Mouse (Mus musculus) G1E (cell line): Measurements from ENCODE around the gene Ckap5. TPM values are rescaled to one million over a fixed set of nuclear protein-coding genes. Genes with fewer than 3 reads are reported as not detected.

Experiments used
- ATAC-seq: 2 replicates; pipeline ENCODE4 v1.8.0; 2016; ENCODE audit warnings: mild to moderate bottlenecking; ENCODE audit not compliant: insufficient number of reproducible peaks, poor library complexity, low FRiP score, severe bottlenecking; ENCODE audit errors: extremely low read depth
- DNase-seq: peaks from one replicate; pipeline ENCODE4 v3.0.0; 2012; ENCODE audit warnings: low spot score
- H3K27me3 ChIP-seq: 2 replicates; pipeline ENCODE4 v1.6.1; 2012; ENCODE audit warnings: mild to moderate bottlenecking, low read length, inconsistent platforms; ENCODE audit not compliant: insufficient read depth
- H3K36me3 ChIP-seq: replicated peaks from 2 replicates; pipeline ENCODE3; 2012; ENCODE audit warnings: mild to moderate bottlenecking, inconsistent platforms
- H3K4me1 ChIP-seq: 2 replicates; pipeline ENCODE4 v1.6.1; 2012; ENCODE audit warnings: low read depth, low read length, inconsistent platforms, mixed read lengths; ENCODE audit not compliant: insufficient read depth
- H3K4me3 ChIP-seq: 2 replicates; pipeline ENCODE4 v1.5.1; 2012; ENCODE audit warnings: low read depth, mild to moderate bottlenecking, inconsistent platforms, low read length, moderate library complexity, mixed read lengths
- H3K9me3 ChIP-seq: replicated peaks from 2 replicates; pipeline ENCODE4 v1.6.1; 2012; ENCODE audit warnings: inconsistent platforms
- CTCF ChIP-seq: IDR thresholded peaks from 2 replicates; pipeline ENCODE4 v1.5.1; 2012; ENCODE audit warnings: low read depth, low read length, inconsistent platforms, mixed read lengths
- GATA1 ChIP-seq: IDR thresholded peaks from 2 replicates; pipeline ENCODE4 v1.6.1; 2012; ENCODE audit warnings: borderline replicate concordance, low read length, inconsistent platforms, mixed read lengths
- GATA2 ChIP-seq: IDR thresholded peaks from 2 replicates; pipeline ENCODE4 v1.6.1; 2012; ENCODE audit warnings: low read depth, low read length, inconsistent platforms, borderline replicate concordance
- POLR2AphosphoS5 ChIP-seq: IDR thresholded peaks from 2 replicates; pipeline ENCODE4 v1.6.1; 2012; ENCODE audit warnings: low read depth, low read length, inconsistent platforms; ENCODE audit not compliant: insufficient replicate concordance
- TAL1 ChIP-seq: conservative IDR thresholded peaks from 2 replicates; pipeline ENCODE4 v1.6.1; 2012; ENCODE audit warnings: low read depth, low read length, inconsistent platforms, mixed read lengths
- polyA plus RNA-seq: library from polyadenylated mRNA; stranded (reverse); fragments of >175 nt; gene quantifications from 2 replicates; pipeline ENCODE4 v1.2.3, GENCODE M21; 2012
- total RNA-seq, 2 experiments: library from RNA; stranded (forward) in 1 of 2; stranded (reverse) in 1 of 2; fragments of 200-1000 nt in 1 of 2; fragments of >200 nt in 1 of 2; fragmentation: Nextera tagmentation in 1 of 2; gene quantifications; 2 replicates each; pipeline ENCODE4 v1.2.3; 2014 to 2017

The Ckap5 gene
- total and polyA plus RNA-seq, 3 experiments: 3.8 to 153 (median 97.6) TPM

DNA sequence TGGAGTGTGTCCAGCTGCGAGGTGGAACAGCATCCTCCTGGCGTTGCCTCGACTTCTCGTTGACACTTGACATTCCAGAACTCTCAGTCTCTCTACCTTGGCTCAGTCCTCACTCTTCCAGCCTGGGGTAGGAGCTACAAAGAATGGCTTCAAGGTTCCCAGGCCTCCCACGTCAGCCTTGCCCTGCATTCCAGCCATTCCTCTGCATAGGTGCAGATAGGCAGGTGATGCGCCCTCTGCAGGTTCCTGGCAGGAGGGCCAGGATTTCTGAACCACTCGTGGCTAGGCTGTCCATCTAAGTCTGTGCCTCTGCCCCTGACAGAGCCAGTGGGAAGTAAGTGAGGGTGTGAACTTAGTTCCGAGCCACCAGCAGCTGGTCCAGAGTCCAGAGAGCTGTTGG lies 130.2 kb downstream of the Ckap5 start:
- no peak for TF ChIP-seq GATA1
- 0 out of 2 replicates have a peak, but pooled peaks have one; percentile 8 for TF ChIP-seq CTCF
- Histone ChIP-seq H3K4me3 (no peak overlapping the region), H3K9me3 (no peaks in the 10 kb centered on the region), H3K36me3 (peaks cover 98% of the 10 kb centered on the region), H3K27me3 (no peaks in the 10 kb centered on the region), H3K4me1 (peaks cover 14% of the 10 kb centered on the region)
- ATAC-seq: no peak
- no peak for DNase-seq

DNA sequence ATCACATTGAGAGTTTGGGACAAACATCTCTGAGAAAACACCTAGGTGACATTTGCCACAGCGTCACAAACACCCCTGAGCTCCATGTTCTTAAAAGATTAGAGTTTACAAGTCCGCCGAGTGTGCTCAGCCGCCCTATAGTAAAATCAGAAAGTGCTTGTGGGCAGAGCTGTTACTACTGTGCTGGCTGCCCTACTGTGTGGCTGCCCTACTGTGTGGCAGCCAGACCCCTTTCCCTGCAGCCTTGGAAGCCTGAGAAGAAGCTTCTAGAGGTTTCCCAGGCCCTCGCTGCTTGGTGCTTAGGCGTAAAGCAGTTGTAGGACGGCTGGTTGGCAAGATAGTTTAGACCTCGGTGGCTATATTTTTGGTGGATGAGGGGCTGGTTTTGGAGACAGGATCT lies 133.1 kb downstream of the Ckap5 start:
- H3K27me3 ChIP-seq: no peaks in the 10 kb centered on the region
- DNase-seq (no peak), ATAC-seq (no peak)
- H3K9me3 ChIP-seq: no peaks in the 10 kb centered on the region
- peaks cover 97% of the 10 kb centered on the region for H3K36me3 ChIP-seq
- peaks cover 3% of the 10 kb centered on the region; the same call in 1 of the 2 replicates for H3K4me1 ChIP-seq
- no peak overlapping the region for H3K4me3 ChIP-seq
- TF ChIP-seq CTCF (no peak), GATA1 (no peak), POLR2AphosphoS5 (no peak), GATA2 (no peak), TAL1 (no peak)

DNA sequence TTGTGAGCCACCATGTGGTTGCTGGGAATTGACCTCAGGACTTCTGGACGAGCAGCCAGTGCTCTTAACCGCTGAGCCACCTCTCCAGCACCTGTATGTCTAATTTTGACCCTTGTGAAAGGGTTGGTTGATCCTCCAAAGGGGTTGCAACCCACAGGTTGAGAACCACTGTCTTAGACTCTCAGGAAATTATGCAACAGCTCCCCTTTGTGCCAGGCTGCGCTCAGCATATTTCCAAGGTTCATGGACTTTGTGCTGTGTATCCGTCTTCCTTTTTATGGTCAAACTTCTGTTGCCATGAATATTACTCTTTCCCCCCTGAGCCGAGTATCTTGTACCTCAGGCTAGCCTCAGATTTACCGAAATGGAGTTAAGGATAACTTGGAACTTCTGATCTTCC lies 134.4 kb downstream of the Ckap5 start:
- no peak for DNase-seq
- ATAC-seq: no peak
- Histone ChIP-seq H3K9me3 (no peaks in the 10 kb centered on the region), H3K4me3 (no peak overlapping the region), H3K36me3 (peaks cover 92% of the 10 kb centered on the region), H3K27me3 (no peaks in the 10 kb centered on the region), H3K4me1 (peaks cover 3% of the 10 kb centered on the region; the same call in 1 of the 2 replicates)
- TF ChIP-seq POLR2AphosphoS5 (no peak), GATA2 (no peak), TAL1 (no peak), GATA1 (no peak), CTCF (no peak)

DNA sequence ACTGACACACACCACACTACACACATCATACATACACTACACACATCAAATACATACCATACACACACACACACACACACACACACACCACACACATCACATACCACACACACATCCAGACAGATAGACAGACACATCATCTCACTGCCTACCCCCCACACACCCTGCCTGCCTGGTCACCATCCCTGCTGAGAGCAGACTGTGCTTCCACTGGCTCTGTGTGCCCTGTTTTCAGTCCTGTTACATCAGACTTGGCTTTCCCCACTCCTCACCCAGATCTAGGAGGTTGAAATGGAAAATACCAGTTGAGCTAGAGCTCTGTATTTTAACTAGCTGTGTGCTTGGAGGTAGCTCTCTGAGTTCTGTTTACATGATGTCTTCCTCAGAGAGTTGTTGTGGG lies 138.2 kb downstream of the Ckap5 start:
- no peak overlapping the region for H3K4me3 ChIP-seq
- DNase-seq (no peak), ATAC-seq (no peak)
- H3K4me1 ChIP-seq: no peaks in the 10 kb centered on the region
- TF ChIP-seq TAL1: no peak
- TF ChIP-seq CTCF: no peak
- TF ChIP-seq POLR2AphosphoS5: no peak
- no peaks in the 10 kb centered on the region for H3K27me3 ChIP-seq
- peaks cover 92% of the 10 kb centered on the region for H3K36me3 ChIP-seq
- H3K9me3 ChIP-seq: no peaks in the 10 kb centered on the region

DNA sequence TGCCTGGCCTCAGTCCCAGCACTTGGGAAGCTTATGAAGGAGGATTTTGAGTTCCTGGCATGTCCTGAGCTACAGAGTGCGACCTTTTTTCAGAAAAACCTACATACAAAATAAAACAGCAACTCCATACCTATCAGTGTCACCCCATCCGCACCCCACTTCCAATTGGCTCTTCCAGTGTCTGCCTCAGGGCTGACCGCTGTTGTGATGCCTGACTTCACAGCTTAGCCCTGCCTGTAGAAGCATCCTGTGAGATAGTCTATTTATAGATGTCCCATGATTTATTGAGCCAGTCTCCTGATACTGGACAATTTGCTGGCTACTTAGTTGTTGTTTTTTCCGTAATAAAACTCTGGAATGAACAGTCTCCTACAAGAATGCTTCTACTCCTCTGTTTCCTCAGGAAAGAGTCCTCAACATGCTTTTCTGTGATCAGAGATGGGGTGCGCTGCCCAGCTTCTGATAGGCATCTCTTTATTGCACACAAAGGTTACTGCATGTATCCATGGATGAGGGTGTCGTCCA lies 139.9 kb downstream of the Ckap5 start:
- no peak for TF ChIP-seq POLR2AphosphoS5
- no peak for TF ChIP-seq GATA1
- Histone ChIP-seq H3K4me1 (no peaks in the 10 kb centered on the region), H3K9me3 (no peaks in the 10 kb centered on the region), H3K4me3 (no peak overlapping the region), H3K27me3 (no peaks in the 10 kb centered on the region), H3K36me3 (peaks cover 92% of the 10 kb centered on the region)
- ATAC-seq (no peak), DNase-seq (no peak)

DNA sequence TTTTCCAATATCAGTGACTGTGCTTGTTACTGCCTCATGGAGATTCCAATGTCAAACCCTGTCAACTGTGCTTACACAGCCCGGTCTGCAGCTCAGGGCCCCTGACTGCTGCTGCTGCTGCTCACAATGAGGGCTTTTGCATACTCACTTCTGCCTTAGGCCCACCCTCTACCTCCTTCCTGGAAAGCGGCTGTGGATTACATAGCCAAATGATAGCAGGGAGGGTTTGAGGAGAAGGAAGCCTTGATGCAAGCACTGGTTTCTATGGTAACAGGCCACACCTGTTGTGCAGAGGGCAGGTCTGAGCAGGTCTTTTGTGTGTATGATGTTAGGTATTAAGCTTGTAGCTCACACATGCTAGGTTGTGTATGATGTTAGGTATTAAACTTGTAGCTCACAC lies 141.2 kb downstream of the Ckap5 start:
- TF ChIP-seq CTCF: no peak
- no peaks in the 10 kb centered on the region for H3K27me3 ChIP-seq
- no peak overlapping the region for H3K4me3 ChIP-seq
- ATAC-seq (no peak), DNase-seq (no peak)
- H3K4me1 ChIP-seq: no peaks in the 10 kb centered on the region
- H3K9me3 ChIP-seq: no peaks in the 10 kb centered on the region
- H3K36me3 ChIP-seq: peaks cover 93% of the 10 kb centered on the region

DNA sequence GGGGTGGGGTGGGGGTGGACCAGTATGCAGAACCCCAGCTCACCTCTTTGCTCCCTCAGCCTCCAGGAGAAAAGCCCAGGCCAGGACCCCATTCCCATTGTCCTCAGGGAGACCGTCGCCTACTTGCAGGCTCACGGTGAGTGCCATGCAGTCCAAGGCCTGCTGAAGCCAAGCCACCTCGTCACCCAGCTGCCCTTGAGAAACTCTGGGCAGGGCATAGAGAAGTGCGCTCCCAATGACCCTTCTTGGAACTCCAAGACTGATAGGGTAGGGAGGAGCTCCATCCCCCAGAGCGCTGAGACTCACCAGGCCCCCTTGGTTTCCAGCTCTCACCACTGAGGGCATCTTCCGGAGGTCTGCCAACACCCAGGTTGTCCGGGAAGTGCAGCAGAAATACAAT lies 142.8 kb downstream of the Ckap5 start:
- TF ChIP-seq GATA2 (no peak), CTCF (no peak), TAL1 (no peak), GATA1 (no peak), POLR2AphosphoS5 (no peak)

DNA sequence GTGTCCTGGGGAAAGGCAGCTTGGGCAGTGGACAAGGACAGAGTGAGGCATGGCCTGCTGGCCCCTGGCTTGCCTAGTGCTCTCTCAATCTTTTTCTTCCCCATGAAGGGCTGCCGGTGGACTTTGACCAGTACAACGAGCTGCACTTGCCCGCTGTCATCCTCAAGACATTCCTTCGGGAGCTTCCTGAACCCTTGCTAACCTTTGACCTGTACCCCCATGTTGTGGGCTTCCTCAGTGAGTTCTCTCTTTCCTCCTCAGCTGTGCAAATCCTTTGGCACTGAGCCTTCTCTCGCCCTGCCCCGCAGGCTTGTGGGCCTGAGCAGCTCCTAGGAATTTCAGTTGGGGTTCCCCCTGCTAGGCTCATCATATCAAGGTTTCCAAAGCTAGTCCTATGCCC lies 143.5 kb downstream of the Ckap5 start:
- H3K36me3 ChIP-seq: peaks cover 92% of the 10 kb centered on the region

More for the DNA sequence above, 142.8 kb downstream of the Ckap5 start:
- Histone ChIP-seq H3K9me3 (no peaks in the 10 kb centered on the region), H3K36me3 (peaks cover 91% of the 10 kb centered on the region), H3K4me3 (no peak overlapping the region), H3K27me3 (no peaks in the 10 kb centered on the region), H3K4me1 (no peaks in the 10 kb centered on the region; the same call in 1 of the 2 replicates)
- no peak for DNase-seq
- no peak for ATAC-seq

More for the DNA sequence above, 143.5 kb downstream of the Ckap5 start:
- Histone ChIP-seq H3K9me3 (no peaks in the 10 kb centered on the region), H3K4me3 (no peak overlapping the region), H3K27me3 (no peaks in the 10 kb centered on the region), H3K4me1 (no peaks in the 10 kb centered on the region; the same call in 1 of the 2 replicates)
- ATAC-seq (no peak), DNase-seq (no peak)
- TF ChIP-seq GATA2 (no peak), CTCF (no peak), POLR2AphosphoS5 (no peak), TAL1 (no peak), GATA1 (no peak)

Other genes starting within 250 kb of the Ckap5 start
- not detected in 2 replicates for gene 1110051M20Rik, start 82.1 kb upstream of the Ckap5 start, total RNA-seq (2014; fragmentation: Nextera tagmentation)
- gene 1110051M20Rik, start 82.1 kb upstream of the Ckap5 start, total RNA-seq (2017): 0.58 and 0.76 TPM in 2 replicates
- 0.05 TPM in 1 of 2 replicates, not detected in the other for gene 1110051M20Rik, start 82.1 kb upstream of the Ckap5 start, polyA plus RNA-seq
- not detected in 2 replicates for gene Lrp4, start 69.3 kb upstream of the Ckap5 start, total RNA-seq (2014; fragmentation: Nextera tagmentation)
- 0.17 and 0.22 TPM in 2 replicates for gene Lrp4, start 69.3 kb upstream of the Ckap5 start, total RNA-seq (2017)
- not detected in 2 replicates for gene Lrp4, start 69.3 kb upstream of the Ckap5 start, polyA plus RNA-seq
- gene F2, start 109.7 kb downstream of the Ckap5 start, total RNA-seq (2014; fragmentation: Nextera tagmentation): not detected in 2 replicates
- 0.06 and 0.11 TPM in 2 replicates for gene F2, start 109.7 kb downstream of the Ckap5 start, total RNA-seq (2017)
- 0.09 TPM in 2 replicates for gene F2, start 109.7 kb downstream of the Ckap5 start, polyA plus RNA-seq
- 9.5 and 9.9 TPM in 2 replicates for gene Zfp408, start 123.0 kb downstream of the Ckap5 start, total RNA-seq (2014; fragmentation: Nextera tagmentation)
- 12.5 and 13.3 TPM in 2 replicates for gene Zfp408, start 123.0 kb downstream of the Ckap5 start, total RNA-seq (2017)
- gene Zfp408, start 123.0 kb downstream of the Ckap5 start, polyA plus RNA-seq: 15.2 and 16.9 TPM in 2 replicates
- 53.1 and 61.5 TPM in 2 replicates for gene Arhgap1, start 123.1 kb downstream of the Ckap5 start, total RNA-seq (2014; fragmentation: Nextera tagmentation)
- 58.1 and 65.1 TPM in 2 replicates for gene Arhgap1, start 123.1 kb downstream of the Ckap5 start, total RNA-seq (2017)
- gene Arhgap1, start 123.1 kb downstream of the Ckap5 start, polyA plus RNA-seq: 27.8 and 37.8 TPM in 2 replicates
- gene Atg13, start 183.8 kb downstream of the Ckap5 start, total RNA-seq (2014; fragmentation: Nextera tagmentation): 30.9 and 34.8 TPM in 2 replicates
- 5.9 and 8.5 TPM in 2 replicates for gene Atg13, start 183.8 kb downstream of the Ckap5 start, total RNA-seq (2017)
- 21.0 and 22.2 TPM in 2 replicates for gene Atg13, start 183.8 kb downstream of the Ckap5 start, polyA plus RNA-seq
- 14.8 and 17.0 TPM in 2 replicates for gene Harbi1, start 184.1 kb downstream of the Ckap5 start, total RNA-seq (2014; fragmentation: Nextera tagmentation)
- 14.8 and 15.2 TPM in 2 replicates for gene Harbi1, start 184.1 kb downstream of the Ckap5 start, total RNA-seq (2017)
- 1.2 and 2.9 TPM in 2 replicates for gene Harbi1, start 184.1 kb downstream of the Ckap5 start, polyA plus RNA-seq
- gene Ambra1, start 203.4 kb downstream of the Ckap5 start, total RNA-seq (2014; fragmentation: Nextera tagmentation): 64.0 and 65.8 TPM in 2 replicates
- gene Ambra1, start 203.4 kb downstream of the Ckap5 start, total RNA-seq (2017): 13.2 and 14.3 TPM in 2 replicates
- gene Ambra1, start 203.4 kb downstream of the Ckap5 start, polyA plus RNA-seq: 29.8 and 30.5 TPM in 2 replicates